Mouse (Mus musculus): ENCODE data around the gene Ino80d. TPM values are rescaled to one million over a fixed set of nuclear protein-coding genes. Genes with fewer than 3 reads are reported as not detected.
A peak's percentile ranks its signal among the peaks of the same experiment; 100 is the strongest.

The Ino80d gene
- polyA plus RNA-seq, 1 experiment from 2014 or later, result 10.5 TPM

GRCm38 (mm10) chr1:63112151-63112864, 2.2 kb downstream of the Ino80d start:
- H3K27me3 ChIP-seq (replicated peaks; ENCODE audit: control insufficient read depth, insufficient read depth, low read length), result no peaks in the 10 kb centered on the region
- H3K9me3 ChIP-seq (ENCODE audit: control insufficient read depth, low read length), result no peaks in the 10 kb centered on the region
- peak overlapping the region; percentile 94 for H3K4me2 ChIP-seq (ENCODE audit: low read length)
- H3K9ac ChIP-seq (replicated peaks; ENCODE audit: low read depth, low read length), result peak overlapping the region; percentile 100
- H3K4me3 ChIP-seq (replicated peaks; ENCODE audit: low read length), result peak overlapping the region; percentile 90
- ATAC-seq, result no peak
- no peak overlapping the region; the same call in 1 of the 2 replicates for H3K27ac ChIP-seq (ENCODE audit: low read length)
- no peaks in the 10 kb centered on the region for H3K36me3 ChIP-seq (ENCODE audit: control insufficient read depth, insufficient read depth)
- 35% methylated on average over 8 of the region's 8 CpGs for WGBS
- H3K4me1 ChIP-seq (replicated peaks; ENCODE audit: control insufficient read depth, insufficient read depth, low read length), result peaks cover 27% of the 10 kb centered on the region

- Histone ChIP-seq H3K4me3 (replicated peaks; ENCODE audit: low read length) (no peak overlapping the region), H3K9me3 (ENCODE audit: control insufficient read depth, low read length) (no peaks in the 10 kb centered on the region), H3K27me3 (replicated peaks; ENCODE audit: control insufficient read depth, insufficient read depth, low read length) (no peaks in the 10 kb centered on the region), H3K36me3 (ENCODE audit: control insufficient read depth, insufficient read depth) (no peaks in the 10 kb centered on the region), H3K9ac (replicated peaks; ENCODE audit: low read depth, low read length) (no peak overlapping the region), H3K4me2 (ENCODE audit: low read length) (no peak overlapping the region), H3K4me1 (replicated peaks; ENCODE audit: control insufficient read depth, insufficient read depth, low read length) (peaks cover 21% of the 10 kb centered on the region), H3K27ac (ENCODE audit: low read length) (no peak overlapping the region)
- WGBS, result 50% methylated on average over 7 of the region's 7 CpGs
- no peak for ATAC-seq
These were observed 3.8 kb downstream of the Ino80d start for GRCm38 (mm10) chr1:63110536-63111285.

- no peak overlapping the region for H3K9ac ChIP-seq (replicated peaks; ENCODE audit: low read depth, low read length)
- ATAC-seq, result no peak
- H3K27me3 ChIP-seq (replicated peaks; ENCODE audit: control insufficient read depth, insufficient read depth, low read length), result no peaks in the 10 kb centered on the region
- no peak overlapping the region for H3K4me3 ChIP-seq (replicated peaks; ENCODE audit: low read length)
- WGBS, result 77% methylated on average over 6 of the region's 6 CpGs
- no peaks in the 10 kb centered on the region for H3K9me3 ChIP-seq (ENCODE audit: control insufficient read depth, low read length)
- H3K4me2 ChIP-seq (ENCODE audit: low read length), result no peak overlapping the region
- H3K27ac ChIP-seq (ENCODE audit: low read length), result no peak overlapping the region
- peaks cover 13% of the 10 kb centered on the region for H3K4me1 ChIP-seq (replicated peaks; ENCODE audit: control insufficient read depth, insufficient read depth, low read length)
- H3K36me3 ChIP-seq (ENCODE audit: control insufficient read depth, insufficient read depth), result peaks cover 4% of the 10 kb centered on the region; the same call in 1 of the 2 replicates
These were observed 6.7 kb downstream of the Ino80d start for GRCm38 (mm10) chr1:63107614-63108327.

- Histone ChIP-seq H3K9ac (replicated peaks; ENCODE audit: low read depth, low read length) (no peak overlapping the region), H3K9me3 (ENCODE audit: control insufficient read depth, low read length) (no peaks in the 10 kb centered on the region), H3K4me3 (replicated peaks; ENCODE audit: low read length) (no peak overlapping the region), H3K27ac (ENCODE audit: low read length) (no peak overlapping the region), H3K36me3 (ENCODE audit: control insufficient read depth, insufficient read depth) (peaks cover 14% of the 10 kb centered on the region), H3K27me3 (replicated peaks; ENCODE audit: control insufficient read depth, insufficient read depth, low read length) (no peaks in the 10 kb centered on the region), H3K4me2 (ENCODE audit: low read length) (no peak overlapping the region), H3K4me1 (replicated peaks; ENCODE audit: control insufficient read depth, insufficient read depth, low read length) (no peaks in the 10 kb centered on the region)
- WGBS, result 92% methylated on average over 12 of the region's 12 CpGs
- ATAC-seq, result no peak
These were observed 11.6 kb downstream of the Ino80d start for GRCm38 (mm10) chr1:63102758-63103451.

GRCm38 (mm10) chr1:63100196-63100595, 14.3 kb downstream of the Ino80d start:
- no peak overlapping the region for H3K4me2 ChIP-seq (ENCODE audit: low read length)
- no peak overlapping the region for H3K27ac ChIP-seq (ENCODE audit: low read length)
- H3K4me1 ChIP-seq (replicated peaks; ENCODE audit: control insufficient read depth, insufficient read depth, low read length), result no peaks in the 10 kb centered on the region
- ATAC-seq, result no peak
- no peak overlapping the region for H3K4me3 ChIP-seq (replicated peaks; ENCODE audit: low read length)
- peaks cover 14% of the 10 kb centered on the region for H3K36me3 ChIP-seq (ENCODE audit: control insufficient read depth, insufficient read depth)
- H3K27me3 ChIP-seq (replicated peaks; ENCODE audit: control insufficient read depth, insufficient read depth, low read length), result no peaks in the 10 kb centered on the region
- H3K9me3 ChIP-seq (ENCODE audit: control insufficient read depth, low read length), result no peaks in the 10 kb centered on the region
- no peak overlapping the region for H3K9ac ChIP-seq (replicated peaks; ENCODE audit: low read depth, low read length)
- 90% methylated on average over 8 of the region's 8 CpGs for WGBS

- Histone ChIP-seq H3K27ac (ENCODE audit: low read length) (no peak overlapping the region), H3K9me3 (ENCODE audit: control insufficient read depth, low read length) (no peaks in the 10 kb centered on the region), H3K27me3 (replicated peaks; ENCODE audit: control insufficient read depth, insufficient read depth, low read length) (no peaks in the 10 kb centered on the region), H3K4me2 (ENCODE audit: low read length) (no peak overlapping the region), H3K36me3 (ENCODE audit: control insufficient read depth, insufficient read depth) (peaks cover 10% of the 10 kb centered on the region), H3K4me3 (replicated peaks; ENCODE audit: low read length) (no peak overlapping the region), H3K4me1 (replicated peaks; ENCODE audit: control insufficient read depth, insufficient read depth, low read length) (no peaks in the 10 kb centered on the region), H3K9ac (replicated peaks; ENCODE audit: low read depth, low read length) (no peak overlapping the region)
- WGBS, result 67% methylated on average over 4 of the region's 4 CpGs
- ATAC-seq, result no peak
These were observed 15.6 kb downstream of the Ino80d start for GRCm38 (mm10) chr1:63098831-63099230.

- peaks cover 15% of the 10 kb centered on the region for H3K36me3 ChIP-seq (ENCODE audit: control insufficient read depth, insufficient read depth)
- no peak overlapping the region for H3K27ac ChIP-seq (ENCODE audit: low read length)
- H3K4me1 ChIP-seq (replicated peaks; ENCODE audit: control insufficient read depth, insufficient read depth, low read length), result no peaks in the 10 kb centered on the region
- H3K4me2 ChIP-seq (ENCODE audit: low read length), result no peak overlapping the region
- no peaks in the 10 kb centered on the region for H3K9me3 ChIP-seq (ENCODE audit: control insufficient read depth, low read length)
- H3K27me3 ChIP-seq (replicated peaks; ENCODE audit: control insufficient read depth, insufficient read depth, low read length), result no peaks in the 10 kb centered on the region
- 80% methylated on average over 5 of the region's 5 CpGs for WGBS
- no peak overlapping the region for H3K4me3 ChIP-seq (replicated peaks; ENCODE audit: low read length)
- ATAC-seq, result no peak
- H3K9ac ChIP-seq (replicated peaks; ENCODE audit: low read depth, low read length), result no peak overlapping the region
These were observed 18.4 kb downstream of the Ino80d start for GRCm38 (mm10) chr1:63096071-63096470.

GRCm38 (mm10) chr1:63089795-63090194, 24.7 kb downstream of the Ino80d start:
- Histone ChIP-seq H3K27me3 (replicated peaks; ENCODE audit: control insufficient read depth, insufficient read depth, low read length) (no peaks in the 10 kb centered on the region), H3K4me1 (replicated peaks; ENCODE audit: control insufficient read depth, insufficient read depth, low read length) (no peaks in the 10 kb centered on the region), H3K27ac (ENCODE audit: low read length) (no peak overlapping the region), H3K9me3 (ENCODE audit: control insufficient read depth, low read length) (no peaks in the 10 kb centered on the region), H3K9ac (replicated peaks; ENCODE audit: low read depth, low read length) (no peak overlapping the region), H3K36me3 (ENCODE audit: control insufficient read depth, insufficient read depth) (peaks cover 23% of the 10 kb centered on the region), H3K4me3 (replicated peaks; ENCODE audit: low read length) (no peak overlapping the region), H3K4me2 (ENCODE audit: low read length) (no peak overlapping the region)
- no peak for ATAC-seq
- WGBS, result 91% methylated on average over 5 of the region's 5 CpGs

- H3K4me1 ChIP-seq (replicated peaks; ENCODE audit: control insufficient read depth, insufficient read depth, low read length), result no peaks in the 10 kb centered on the region
- 95% methylated on average over 1 of the region's 1 CpGs for WGBS
- no peak overlapping the region for H3K4me3 ChIP-seq (replicated peaks; ENCODE audit: low read length)
- H3K9ac ChIP-seq (replicated peaks; ENCODE audit: low read depth, low read length), result no peak overlapping the region
- no peaks in the 10 kb centered on the region for H3K27me3 ChIP-seq (replicated peaks; ENCODE audit: control insufficient read depth, insufficient read depth, low read length)
- no peaks in the 10 kb centered on the region for H3K9me3 ChIP-seq (ENCODE audit: control insufficient read depth, low read length)
- peaks cover 24% of the 10 kb centered on the region for H3K36me3 ChIP-seq (ENCODE audit: control insufficient read depth, insufficient read depth)
- no peak for ATAC-seq
- no peak overlapping the region for H3K27ac ChIP-seq (ENCODE audit: low read length)
- H3K4me2 ChIP-seq (ENCODE audit: low read length), result no peak overlapping the region
These were observed 25.9 kb downstream of the Ino80d start for GRCm38 (mm10) chr1:63088614-63089013.
